Mouse (Mus musculus): ENCODE data around the gene Prdm2.

DNA sequence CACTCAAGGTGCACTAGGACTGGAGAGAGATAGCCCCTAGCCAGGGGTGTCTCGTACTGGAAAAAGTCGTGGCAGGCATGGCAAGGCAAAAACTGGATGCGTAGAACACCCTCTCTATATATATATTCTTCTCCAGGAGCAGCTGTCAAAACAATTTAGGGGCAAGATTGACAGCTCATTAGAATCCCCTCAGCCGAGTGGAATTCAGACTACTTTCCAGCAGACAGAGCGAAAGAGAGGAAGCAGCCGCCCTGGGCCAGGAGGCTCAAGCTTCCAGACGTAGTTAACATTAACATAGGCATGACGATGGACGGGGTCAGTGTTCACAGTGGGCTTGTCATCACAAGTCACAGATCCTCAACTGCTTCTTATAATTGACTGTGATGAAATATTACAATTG, 13.1 kb upstream of the Prdm2 start:
- TF ChIP-seq ZC3H11A (IDR thresholded peaks at IDR 0.05; ENCODE audit: low read depth, low read length) (no peak), MAFK (IDR thresholded peaks at IDR 0.05; ENCODE audit: borderline replicate concordance, low read depth, low read length) (no peak), POLR2A (IDR thresholded peaks at IDR 0.05; ENCODE audit: control insufficient read depth in 1 of 2, insufficient read depth in 1 of 2, low read depth in 1 of 2, low read length in 2 of 2, poor library complexity in 1 of 2) (no peak), CTCF (IDR thresholded peaks at IDR 0.05 in 2 of 3, conservative IDR thresholded peaks at IDR 0.05 in 1 of 3; ENCODE audit: control insufficient read depth in 1 of 3, insufficient read depth in 1 of 3, low read depth in 2 of 3, low read length in 3 of 3, poor library complexity in 1 of 3, severe bottlenecking in 1 of 3) (no peak), ZKSCAN1 (IDR thresholded peaks at IDR 0.05; ENCODE audit: low read depth, low read length) (no peak), TAL1 (IDR thresholded peaks at IDR 0.05; ENCODE audit: low read length) (no peak), POLR2AphosphoS5 (IDR thresholded peaks at IDR 0.05; ENCODE audit: borderline replicate concordance, low read depth, low read length) (no peak), UBTF (IDR thresholded peaks at IDR 0.05; ENCODE audit: borderline replicate concordance, insufficient read depth, low read depth, low read length) (no peak), NRF1 (IDR thresholded peaks at IDR 0.05; ENCODE audit: insufficient read depth, low read depth, low read length, poor library complexity, severe bottlenecking) (no peak), RAD21 (IDR thresholded peaks at IDR 0.05; ENCODE audit: low read depth, low read length) (no peak), GATA1 (IDR thresholded peaks at IDR 0.05; ENCODE audit: low read depth, low read length) (no peak)

Data from MEL (cell line).